Mouse (Mus musculus) lung, postnatal 10 days (tissue): ENCODE results near the gene Erc1.
"Not testable (repeated sequence)": the region's sequence is repeated elsewhere in the genome, so short reads cannot be mapped to it uniquely, and the experiment has no call there.

Experiments
- DNase-seq: peaks from one replicate; pipeline ENCODE4 v3.0.0; 2021

The Erc1 gene

DNA sequence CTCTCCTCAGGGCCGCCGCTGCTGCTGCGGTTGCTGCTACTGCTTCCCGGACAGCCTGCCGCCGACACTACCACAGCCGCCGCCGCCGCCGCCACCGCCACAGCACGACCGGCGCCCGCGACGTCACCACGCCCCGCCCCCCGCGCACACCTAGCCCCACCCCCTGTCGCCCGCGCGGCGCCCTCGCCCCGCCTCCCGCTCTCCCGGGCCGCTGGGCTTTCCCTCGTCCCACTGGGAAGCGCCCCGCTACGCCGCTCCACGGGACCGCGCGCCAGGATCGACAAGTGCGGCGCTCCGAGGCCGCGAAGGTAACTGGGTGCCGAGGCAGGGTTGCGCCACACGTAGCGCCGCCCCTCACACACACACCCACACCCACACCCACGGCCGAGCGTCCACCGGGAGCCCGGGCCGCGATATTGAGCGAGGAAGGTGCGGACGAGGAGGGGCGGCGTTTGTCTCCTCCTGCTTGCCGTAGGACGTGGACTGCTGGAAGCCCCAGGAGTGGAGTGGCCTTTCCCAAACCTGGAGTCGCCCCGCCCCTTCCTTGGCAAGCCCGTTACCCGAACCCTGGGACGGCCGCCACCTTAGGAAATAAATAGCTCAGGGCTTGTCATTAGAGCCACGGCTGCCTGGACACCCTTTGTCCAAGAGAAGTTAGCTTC, at the start of gene Erc1:
Gene Erc1 (minus strand): TSS at position 134 of the 662 bp plus-strand sequence.
- DNase-seq: peak; percentile 98

DNA sequence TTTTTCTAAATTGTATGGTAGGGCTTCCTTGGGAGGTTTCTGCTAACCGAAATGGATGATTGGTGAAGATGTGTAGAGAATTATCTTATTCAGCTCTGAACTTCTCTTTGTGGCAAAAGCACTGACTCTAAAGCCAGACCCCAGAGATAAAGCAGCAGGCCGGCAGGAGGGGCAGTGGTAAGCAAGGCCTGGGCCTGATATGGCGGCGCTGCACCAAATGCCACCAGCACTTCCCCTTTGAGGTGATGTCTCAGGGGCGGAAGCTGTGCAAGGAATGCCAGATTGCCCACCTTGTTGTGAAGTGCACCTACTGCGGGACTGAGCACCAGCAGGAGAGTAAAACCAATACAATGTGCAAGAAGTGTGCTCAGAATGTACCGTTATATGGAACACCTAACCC, 44.7 kb upstream of the Erc1 start:
- DNase-seq: no peak

DNA sequence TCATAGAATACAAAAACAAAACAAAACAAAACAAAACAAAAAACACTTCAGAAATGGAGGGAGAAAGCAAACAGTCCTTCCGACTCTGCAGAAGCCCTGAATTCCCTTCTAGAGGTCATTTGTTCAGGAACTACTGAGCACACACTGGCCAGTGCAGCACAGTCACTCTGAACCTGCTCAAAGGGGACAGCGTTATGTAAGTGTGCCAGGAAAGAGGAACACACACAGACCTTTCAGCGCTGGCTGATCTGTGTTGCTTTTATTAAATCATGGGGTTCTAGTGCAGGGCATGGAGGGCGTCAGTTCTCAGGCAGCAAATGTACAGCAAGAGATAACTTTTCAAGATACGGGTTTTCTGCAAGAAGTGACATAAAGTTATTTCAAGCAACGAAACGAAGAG, 35.2 kb upstream of the Erc1 start:
- DNase-seq: no peak

DNA sequence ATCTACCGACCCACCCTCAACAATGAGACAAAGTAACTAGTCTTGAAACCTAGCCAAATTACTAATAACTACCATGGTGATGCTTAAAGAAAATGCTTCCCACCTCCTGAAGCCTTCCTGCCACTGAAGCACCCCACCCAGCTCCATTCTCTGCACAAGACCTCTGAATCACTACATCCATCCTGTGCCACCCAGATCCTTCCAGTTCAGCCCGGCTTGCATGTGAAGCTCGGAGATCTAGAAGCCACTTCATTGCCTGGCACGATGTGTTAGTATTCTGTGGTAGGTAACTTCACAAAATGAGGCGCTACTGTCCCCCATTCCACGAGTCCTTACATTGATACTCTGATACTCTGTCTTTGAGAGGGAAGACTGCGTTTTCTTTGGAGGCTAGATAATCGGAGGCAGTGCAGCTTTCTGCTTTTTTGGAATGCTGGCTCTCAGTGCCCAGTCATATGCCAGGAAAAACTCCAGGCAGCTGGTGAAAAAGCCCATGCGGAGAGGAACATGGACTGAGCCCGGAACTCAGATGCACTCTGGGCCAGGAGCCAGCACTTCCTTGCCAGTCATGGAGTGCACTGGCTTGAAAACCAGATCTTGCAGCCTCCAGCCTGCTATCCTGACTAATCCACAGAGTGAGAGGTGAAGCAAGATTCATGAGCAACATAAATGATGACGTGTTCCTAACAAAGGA, 16.5 kb upstream of the Erc1 start:
- DNase-seq: peak; percentile 69

DNA sequence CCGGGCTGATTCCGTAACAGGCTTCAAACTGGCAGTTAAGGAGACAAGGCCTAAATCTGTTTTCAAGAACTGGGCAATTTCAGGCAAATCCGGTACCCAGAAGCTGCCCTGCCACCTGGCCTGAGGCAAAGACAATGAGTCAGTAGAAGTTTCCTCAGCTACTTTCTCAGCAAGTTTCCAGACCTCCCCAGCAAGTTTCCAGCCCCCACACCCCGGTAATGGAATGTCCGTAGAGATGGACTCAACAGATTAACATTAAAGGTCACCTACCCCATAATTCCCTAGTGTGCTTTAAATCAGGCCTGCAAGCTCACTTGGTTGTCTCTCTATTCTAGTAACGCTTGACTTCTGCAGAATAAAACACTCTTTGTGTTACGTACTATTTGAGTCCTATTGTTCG, 13.6 kb upstream of the Erc1 start:
- no peak for DNase-seq

DNA sequence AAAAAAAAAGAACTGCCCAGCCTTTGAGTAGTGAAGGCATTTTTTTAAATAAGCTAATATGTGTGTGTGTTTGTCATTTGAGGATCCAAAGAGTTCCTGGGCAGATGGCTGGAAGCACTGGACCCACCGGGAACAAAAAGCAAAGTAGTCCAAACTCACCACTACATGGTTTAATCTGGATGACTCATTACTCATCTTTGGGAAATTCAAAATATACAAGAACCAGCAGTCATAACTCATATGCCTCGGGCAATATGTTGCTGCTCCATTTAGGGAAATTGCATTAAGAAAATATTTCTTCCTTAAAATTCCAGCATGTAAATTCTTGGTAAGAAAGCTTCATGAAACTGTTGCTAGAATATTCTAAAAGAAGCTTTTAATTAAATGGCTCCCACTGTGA, 12.3 kb upstream of the Erc1 start:
- DNase-seq: no peak

DNA sequence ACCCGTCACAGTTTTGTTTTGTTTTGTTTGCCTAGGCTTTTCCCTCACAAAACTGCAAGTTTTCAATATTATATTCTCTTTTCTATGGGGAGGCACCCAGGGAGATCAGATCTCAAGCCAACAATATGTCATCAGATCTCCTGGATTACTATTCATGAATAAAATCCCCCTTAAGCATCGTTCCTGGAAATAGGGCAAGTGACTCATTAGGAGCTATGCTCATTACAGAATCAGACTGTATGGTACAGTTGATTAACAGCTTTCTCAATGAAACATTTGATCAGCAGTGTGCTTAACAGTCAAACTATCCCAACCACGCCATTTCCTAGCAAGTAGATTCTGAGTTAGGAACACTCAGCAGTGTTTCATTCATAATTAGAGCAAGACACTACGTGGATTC, 7.5 kb upstream of the Erc1 start:
- no peak for DNase-seq

DNA sequence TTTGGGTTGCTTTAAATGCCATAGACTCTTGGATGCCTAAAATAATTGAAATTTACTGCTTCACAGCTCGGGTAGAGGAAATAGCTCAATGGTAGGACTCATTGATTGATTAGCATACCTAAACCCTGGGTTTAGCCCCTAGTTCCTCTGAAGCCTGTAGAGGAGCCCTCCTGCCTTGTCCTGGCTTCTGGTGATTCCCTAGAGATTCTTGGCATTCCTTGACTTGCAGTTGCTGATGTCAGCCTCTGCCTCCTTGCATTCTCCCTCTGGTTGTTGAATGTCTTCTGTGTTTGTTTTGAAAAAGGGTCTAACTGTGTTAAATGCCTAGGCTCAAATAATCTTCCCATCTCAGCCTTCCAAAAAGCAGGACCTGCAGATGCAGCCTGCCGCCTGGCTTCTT, 6.2 kb upstream of the Erc1 start:
- DNase-seq: no peak

DNA sequence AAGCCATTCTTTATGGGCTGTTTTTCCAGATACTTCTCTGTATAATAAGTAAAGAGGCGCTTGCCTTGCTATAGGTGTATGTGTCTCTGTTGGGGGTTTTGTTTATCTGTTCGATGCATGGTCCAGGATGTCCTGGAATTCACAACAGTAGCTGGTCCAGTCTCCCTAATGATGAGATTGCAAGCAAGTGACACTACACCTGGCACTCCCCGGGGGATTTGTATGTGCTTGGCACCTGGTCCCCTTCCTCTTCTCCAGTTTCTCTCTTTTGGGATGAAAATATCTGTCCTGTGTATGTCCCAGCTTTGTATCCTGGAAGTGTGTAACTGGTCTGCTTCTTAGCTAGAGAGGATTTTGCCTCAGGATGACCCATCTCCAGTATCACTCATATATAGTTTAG, 1.9 kb upstream of the Erc1 start:
- DNase-seq: no peak

DNA sequence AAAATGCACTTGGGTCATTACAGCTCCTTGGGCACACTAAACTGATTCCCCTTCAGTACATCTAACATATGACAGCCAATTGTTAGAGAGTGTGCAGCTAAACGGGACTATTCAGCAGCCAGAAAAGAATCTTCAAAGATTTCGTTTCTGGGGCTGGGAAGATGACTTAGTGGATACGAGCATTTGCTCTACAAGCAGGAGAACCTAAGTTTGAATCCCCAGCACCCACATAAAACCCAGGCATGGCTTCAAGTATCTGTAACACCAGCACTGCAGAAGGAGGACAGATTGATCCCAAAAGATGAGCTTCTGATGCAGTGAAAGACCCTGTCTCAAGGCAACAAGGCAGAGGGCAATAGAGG, 1.4 kb upstream of the Erc1 start:
- DNase-seq: no peak

DNA sequence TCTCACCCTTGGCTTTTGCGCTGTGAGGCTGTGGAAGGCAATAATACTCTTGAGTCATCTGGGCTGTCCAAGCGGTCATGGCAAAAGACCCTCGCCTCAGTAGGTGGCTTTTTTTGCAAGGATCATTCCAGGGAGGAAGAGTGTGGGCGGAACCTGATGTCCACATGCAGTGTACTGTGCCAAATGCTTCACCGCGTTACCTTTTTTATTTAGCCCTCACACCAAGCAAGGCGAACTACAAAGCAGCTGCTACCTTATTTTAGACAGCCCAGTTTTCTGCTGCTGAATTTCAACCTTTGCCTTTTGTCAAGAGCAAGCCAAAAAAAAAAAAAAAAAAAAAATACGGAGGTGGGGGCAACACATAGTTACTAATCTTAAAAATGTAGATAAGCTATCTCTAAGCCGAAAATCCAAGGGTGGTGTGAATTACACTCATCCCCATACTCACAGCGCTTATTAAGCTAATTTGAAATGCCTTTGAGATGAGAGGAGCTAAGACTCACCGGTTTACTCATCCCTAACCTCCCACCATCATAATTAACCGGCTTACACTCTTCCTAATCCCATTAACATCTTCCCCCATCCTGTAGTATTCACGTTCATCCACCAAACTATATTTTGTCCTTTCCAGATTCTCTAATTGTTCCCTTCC, 855 bp upstream of the Erc1 start:
- DNase-seq: no peak

DNA sequence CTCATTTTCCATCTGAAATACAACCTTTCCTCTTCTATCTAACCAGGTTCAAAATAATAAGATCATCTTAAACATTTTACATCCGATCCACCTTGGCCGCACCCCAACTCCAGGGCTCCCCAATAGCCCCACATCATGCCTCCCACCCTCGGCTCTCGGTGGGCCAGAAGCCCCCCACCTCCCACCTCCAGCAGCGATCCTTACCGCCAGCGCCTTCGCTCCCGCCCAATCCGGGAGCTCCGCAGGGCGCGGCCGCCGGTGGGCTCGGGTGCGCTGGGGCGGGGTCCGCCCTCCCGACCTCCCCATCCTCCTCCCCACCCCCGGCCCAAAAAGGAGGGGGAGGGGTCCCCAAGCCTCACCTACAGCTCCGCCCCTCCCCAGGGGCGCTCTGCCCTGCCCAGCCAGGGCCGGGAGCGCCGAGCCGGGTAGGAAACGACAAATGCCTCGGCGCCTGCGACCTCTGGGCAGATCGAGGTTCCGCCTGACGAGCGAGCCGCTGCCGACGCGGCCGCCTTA, 391 bp downstream of the Erc1 start:
- no peak for DNase-seq

DNA sequence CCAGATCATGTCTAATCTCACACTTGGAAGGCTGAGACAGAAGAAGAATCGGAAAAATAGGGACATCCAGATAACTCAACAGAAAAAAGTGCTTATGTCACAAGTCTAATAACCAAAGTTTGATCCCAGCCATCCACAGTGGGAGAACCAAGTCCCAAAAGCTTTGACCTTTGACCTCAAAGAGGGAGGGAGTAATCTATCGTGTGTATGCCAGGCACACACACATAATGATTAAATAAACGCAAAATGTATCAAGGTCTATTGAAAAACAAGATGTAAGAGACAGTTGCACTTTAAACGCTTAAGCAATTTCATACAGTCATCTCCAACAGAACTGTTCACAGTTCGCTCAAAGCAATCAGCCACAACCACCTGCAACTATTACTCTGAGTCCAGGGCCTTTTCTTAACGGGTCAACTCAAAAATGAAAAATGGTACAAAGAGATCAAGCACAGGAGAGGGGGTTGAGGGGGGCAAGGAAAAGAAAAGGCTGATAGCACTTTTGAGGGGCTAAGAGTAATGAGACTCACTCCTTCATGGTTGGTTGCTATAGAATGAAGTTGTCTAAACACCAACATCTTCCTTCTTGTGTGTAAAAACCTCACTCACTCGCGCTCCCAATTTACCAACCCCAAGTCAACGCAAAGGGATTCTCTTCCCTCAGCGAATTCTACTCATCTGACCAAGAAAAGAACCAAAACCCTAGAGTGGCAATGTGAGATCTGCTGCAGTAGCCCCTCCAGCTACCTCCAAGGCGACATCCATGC, 1.0 kb downstream of the Erc1 start:
- DNase-seq: no peak

DNA sequence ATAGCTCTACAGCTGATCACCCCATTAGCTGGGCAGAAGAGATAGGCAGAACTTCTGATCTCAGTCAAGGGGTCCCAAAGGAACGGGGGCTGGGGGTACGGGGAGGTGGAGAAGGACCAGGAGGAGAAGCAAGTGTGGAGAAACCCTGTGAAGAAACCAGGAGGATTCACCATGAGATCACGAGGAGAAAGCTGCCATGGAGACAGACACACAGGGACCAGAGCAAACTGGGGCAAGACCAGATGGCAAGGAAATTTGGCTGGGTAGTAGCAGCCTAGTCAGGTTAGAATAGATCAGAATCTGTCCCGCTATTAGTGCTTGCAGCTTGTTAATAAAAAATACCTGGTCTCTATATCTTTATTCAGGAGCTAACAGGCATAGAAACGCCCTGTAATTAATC, 18.0 kb downstream of the Erc1 start:
- no peak for DNase-seq

DNA sequence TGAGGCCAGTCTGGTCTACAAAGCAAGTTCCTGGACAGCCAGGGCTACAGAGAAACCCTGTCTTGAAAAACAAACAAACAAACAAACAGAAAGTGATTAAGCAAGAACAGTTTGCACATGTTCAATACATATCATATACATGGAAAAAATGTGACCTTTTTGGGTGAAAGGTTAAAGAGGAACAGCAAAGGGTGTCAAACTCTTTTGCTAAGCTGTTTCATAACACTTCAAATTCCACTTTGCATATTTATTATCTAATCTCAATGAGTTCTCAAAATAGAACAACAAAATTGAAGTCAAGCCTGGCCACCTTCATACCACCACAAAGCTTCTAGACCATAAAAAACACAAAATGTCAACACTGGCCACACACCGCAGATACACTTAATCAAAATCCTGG, 19.8 kb downstream of the Erc1 start:
- DNase-seq: no peak

DNA sequence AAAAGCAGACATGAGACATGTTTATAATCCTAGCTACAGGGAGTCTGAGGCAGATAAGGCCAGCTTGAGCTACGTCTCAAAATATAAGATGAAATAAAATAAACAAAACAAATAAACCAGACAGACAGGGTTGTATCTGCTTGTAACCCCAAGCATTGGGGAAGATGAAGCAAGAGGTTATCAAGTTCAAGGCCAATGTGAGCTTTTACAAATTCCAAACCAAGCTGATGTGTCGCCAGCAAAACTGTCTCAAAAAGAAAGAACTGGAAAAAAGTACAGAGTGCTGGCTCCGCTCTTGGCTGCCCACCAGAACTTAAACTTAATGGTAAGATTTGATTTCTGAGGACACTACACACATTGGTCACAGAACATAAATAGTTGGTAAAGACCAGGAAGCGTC, 21.3 kb downstream of the Erc1 start:
- no peak for DNase-seq

DNA sequence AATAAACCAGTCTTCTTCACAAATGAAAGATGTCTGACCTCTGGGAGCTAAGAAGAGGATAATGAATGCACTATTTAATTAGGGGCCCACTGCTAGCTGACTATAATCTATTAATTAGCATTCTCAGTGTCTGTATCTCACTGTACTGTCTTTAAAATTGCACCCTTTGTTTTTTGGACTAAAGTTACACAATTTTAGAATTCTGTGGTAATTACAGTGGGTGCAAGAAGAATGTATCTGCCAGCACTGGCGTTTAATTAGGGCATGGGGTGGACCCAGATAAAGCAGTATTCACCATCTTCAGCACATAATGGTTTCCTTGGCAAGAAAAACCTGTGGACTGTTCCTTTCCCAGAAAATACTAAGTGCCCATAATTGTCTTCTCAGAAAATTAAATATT, 25.8 kb downstream of the Erc1 start:
- no peak for DNase-seq

DNA sequence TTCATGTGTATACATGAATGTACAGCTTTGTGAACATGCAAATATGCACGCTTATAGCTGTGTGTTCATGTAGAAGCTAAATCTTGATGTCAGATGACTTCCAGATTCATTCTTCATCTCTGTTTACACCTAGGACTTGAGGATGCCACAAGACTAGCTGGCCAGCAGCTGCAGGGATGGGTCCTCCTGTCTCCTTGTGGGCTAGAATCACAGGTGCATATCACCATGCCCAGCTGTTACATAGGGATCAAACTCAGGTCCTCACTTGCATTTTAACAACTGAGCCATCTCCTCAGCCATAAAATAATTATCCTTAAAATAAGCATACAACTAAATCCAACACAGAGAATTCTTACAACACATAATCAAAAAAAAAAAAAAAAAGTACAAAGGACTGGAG, 26.8 kb downstream of the Erc1 start:
- DNase-seq: no peak

DNA sequence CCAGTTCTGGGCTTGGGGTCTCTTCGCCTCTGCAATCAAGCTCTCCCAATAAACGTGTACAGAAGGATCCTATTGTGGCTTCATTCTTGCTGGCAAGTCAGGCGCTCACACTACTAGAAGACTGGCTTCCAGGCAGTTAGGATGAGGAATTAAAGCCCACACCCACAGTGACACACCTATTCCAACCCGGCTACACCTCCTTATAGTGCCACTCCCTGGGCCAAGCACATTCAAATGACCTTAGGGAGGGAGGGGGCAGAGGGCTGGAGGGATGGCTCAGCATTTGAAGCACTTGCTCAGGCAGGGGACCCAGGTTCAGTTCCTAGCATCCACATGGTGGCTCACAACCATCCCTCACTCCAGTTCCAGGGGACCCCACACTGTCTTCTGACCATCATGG, 29.4 kb downstream of the Erc1 start:
- DNase-seq: no peak

DNA sequence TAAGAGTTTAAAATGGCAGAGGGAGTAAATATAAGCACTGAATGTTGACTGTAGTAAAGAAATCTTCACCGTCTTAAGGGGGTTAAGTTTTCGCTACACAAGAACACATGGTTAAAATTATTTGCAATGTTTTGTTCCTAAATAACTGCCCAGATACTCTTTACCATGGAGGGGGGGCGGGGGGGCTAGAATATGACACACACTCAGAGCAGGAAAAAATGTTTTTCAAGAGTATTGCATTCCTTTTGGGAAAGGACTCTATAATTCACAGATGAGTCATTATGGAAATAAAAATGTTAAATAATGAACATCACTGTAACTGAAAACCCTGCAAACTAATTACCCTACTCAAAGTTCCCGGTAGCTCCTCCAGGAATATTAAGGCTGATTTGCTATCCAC, 32.5 kb downstream of the Erc1 start:
- no peak for DNase-seq

DNA sequence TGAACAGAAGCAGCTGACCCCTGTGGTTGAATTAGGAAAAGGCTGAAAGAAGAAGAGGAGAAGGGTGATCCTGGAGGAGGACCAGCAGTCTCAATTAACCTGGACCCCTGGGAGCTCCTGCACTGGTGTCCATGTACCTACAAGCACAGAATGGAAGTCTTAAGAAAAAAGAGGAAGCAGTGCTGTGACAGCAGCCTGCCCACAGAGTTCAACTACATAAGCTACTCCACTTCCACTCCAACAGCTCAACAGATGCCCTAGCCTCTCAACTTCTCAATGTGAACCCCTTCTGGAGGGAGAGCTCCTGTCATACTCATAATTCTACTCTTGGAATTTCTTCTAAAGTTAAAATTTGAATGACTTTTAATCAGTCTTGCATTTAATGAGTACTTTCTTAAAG, 34.9 kb downstream of the Erc1 start:
- DNase-seq: not testable (repeated sequence)

DNA sequence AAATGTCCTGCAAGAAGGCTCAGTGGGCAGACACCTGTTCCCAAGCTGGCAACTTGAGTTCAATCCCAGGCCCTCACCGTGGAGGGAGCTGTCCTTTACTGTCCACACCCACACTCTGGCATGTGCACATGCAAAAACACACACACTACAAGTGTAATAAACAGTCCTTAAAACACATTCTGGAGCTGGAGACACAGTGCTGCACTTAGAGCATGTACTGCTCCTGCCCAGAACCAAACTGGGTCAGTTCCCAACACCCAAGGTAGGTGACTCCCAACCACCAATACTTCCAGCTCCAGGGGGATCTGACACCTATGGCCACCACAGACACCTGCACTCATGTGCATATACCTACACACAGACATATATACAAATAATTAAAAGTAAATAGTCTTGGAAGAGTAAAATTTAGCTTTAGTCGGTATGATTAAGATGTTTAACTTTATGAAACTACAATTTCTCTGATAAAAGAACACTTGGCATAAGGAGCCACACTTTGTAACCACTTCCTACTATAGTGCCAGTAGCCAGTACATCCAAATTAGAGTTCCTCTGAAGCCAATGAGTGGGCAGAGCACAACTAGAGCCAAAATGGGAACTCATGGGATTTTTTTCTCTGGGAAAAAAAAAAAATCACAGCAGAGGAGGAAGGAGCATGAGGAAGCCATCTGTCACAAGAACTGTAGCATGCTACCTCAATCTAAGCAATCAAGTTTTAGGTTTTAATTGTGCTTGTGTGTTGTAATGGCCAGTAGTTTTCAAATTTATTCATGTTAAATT, 39.1 kb downstream of the Erc1 start:
- no peak for DNase-seq

DNA sequence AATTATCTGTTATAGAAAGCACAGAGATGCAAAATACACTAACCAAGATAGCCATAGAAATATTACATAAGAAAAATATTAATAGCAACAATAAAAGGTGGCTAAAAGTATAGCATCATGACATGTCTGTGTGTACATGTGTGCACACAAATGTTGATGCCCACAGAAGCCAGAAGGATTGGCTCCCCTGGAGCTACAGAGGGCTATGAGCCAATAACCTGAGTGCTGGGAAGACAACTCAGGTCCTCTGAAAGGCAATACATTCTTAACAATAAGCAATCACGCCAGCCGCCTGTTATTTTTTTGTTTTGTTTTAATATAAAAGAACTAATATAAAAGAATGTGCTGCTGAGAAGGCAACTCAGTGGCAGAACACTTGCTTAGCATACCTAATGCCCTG, 44.7 kb downstream of the Erc1 start:
- no peak for DNase-seq
